Mouse (Mus musculus) layer of hippocampus, postnatal 14 days (tissue): ENCODE results near the gene Eif1. TPM values are rescaled to one million over a fixed set of nuclear protein-coding genes. Genes with fewer than 3 reads are reported as not detected.
A peak's percentile ranks its signal among the peaks of the same experiment; 100 is the strongest.
"Not testable (repeated sequence)": the region's sequence is repeated elsewhere in the genome, so short reads cannot be mapped to it uniquely, and the experiment has no call there.

Experiments
- DNase-seq, 2 experiments: peaks; one replicate each; pipeline ENCODE4 v3.0.0; 2021 to 2022; ENCODE audit warnings: low spot score in 2 of 2, mixed read lengths in 1 of 2
- long read RNA-seq, 2 experiments: library from polyadenylated mRNA; stranded (forward); transcript quantifications; one replicate each; pipeline ENCODE4 v2.0.0; 2021
- total RNA-seq, 2 experiments: library from RNA; stranded (reverse); gene quantifications; 2 replicates each; pipeline ENCODE4 v1.2.3; 2021

The Eif1 gene
- total RNA-seq = 100 to 1,000 TPM; 704 to 721 TPM
- long read RNA-seq, experiment 1, transcript Eif1-201 (4 exons, 1,322 nt) = major isoform, 329 of 347 reads
- long read RNA-seq, experiment 1, transcript Eif1-203 (3 exons, 447 nt) = minor isoform, 7 of 347 reads
- long read RNA-seq, experiment 1, partial matches to known transcripts = 2 of 347 reads
- long read RNA-seq, experiment 1, other reads (novel, unspliced or antisense) = 7 of 347 reads
- long read RNA-seq, experiment 2, transcript Eif1-203 (3 exons, 447 nt) = minor isoform, 14 of 810 reads
- long read RNA-seq, experiment 2, transcript Eif1-201 (4 exons, 1,322 nt) = major isoform, 775 of 810 reads
- long read RNA-seq, experiment 2, partial matches to known transcripts = 1 of 810 reads
- long read RNA-seq, experiment 2, other reads (novel, unspliced or antisense) = 17 of 810 reads

GRCm38 (mm10) chr11:100319492-100320171 lies at the start of gene Eif1:
Eif1 (plus strand) TSS chr11:100319885.
- peak; percentile 99 to 100 for DNase-seq

GRCm38 (mm10) chr11:100271878-100272277 lies 47.8 kb upstream of the Eif1 start:
- DNase-seq = no peak

- DNase-seq = no peak
Measured at GRCm38 (mm10) chr11:100274719-100275118, 45.0 kb upstream of the Eif1 start.

- DNase-seq = no peak
Measured at GRCm38 (mm10) chr11:100275466-100275865, 44.2 kb upstream of the Eif1 start.

GRCm38 (mm10) chr11:100277726-100278480 lies 41.8 kb upstream of the Eif1 start:
- DNase-seq = no peak

- no peak for DNase-seq
Measured at GRCm38 (mm10) chr11:100278759-100279158, 40.9 kb upstream of the Eif1 start.

GRCm38 (mm10) chr11:100281596-100282544 lies 37.8 kb upstream of the Eif1 start:
- peak; percentile 86 to 91 for DNase-seq

GRCm38 (mm10) chr11:100282549-100282948 lies 37.1 kb upstream of the Eif1 start:
- peak; percentile 55 to 58 for DNase-seq

- DNase-seq = no peak
Measured at GRCm38 (mm10) chr11:100284988-100285387, 34.7 kb upstream of the Eif1 start.

- DNase-seq = no peak
Measured at GRCm38 (mm10) chr11:100287024-100287423, 32.7 kb upstream of the Eif1 start.

GRCm38 (mm10) chr11:100288942-100289341 lies 30.7 kb upstream of the Eif1 start:
- DNase-seq = no peak

- DNase-seq = no peak
Measured at GRCm38 (mm10) chr11:100290235-100290634, 29.4 kb upstream of the Eif1 start.

- no peak for DNase-seq
Measured at GRCm38 (mm10) chr11:100292884-100293283, 26.8 kb upstream of the Eif1 start.

GRCm38 (mm10) chr11:100295308-100295707 lies 24.4 kb upstream of the Eif1 start:
- peak; percentile 80 for DNase-seq

- DNase-seq = no peak
Measured at GRCm38 (mm10) chr11:100297801-100298200, 21.9 kb upstream of the Eif1 start.

GRCm38 (mm10) chr11:100298274-100299036 lies 21.2 kb upstream of the Eif1 start:
- DNase-seq = peak; percentile 79 to 86

- DNase-seq = peak in 1 of 2 experiments; percentile 57
Measured at GRCm38 (mm10) chr11:100300293-100300692, 19.4 kb upstream of the Eif1 start.

GRCm38 (mm10) chr11:100301292-100301691 lies 18.4 kb upstream of the Eif1 start:
- DNase-seq = no peak

GRCm38 (mm10) chr11:100307900-100308299 lies 11.8 kb upstream of the Eif1 start:
- DNase-seq = no peak

GRCm38 (mm10) chr11:100308672-100309071 lies 11.0 kb upstream of the Eif1 start:
- not testable (repeated sequence) for DNase-seq
